Mouse (Mus musculus) splenic B cell, adult 2 months (primary cell): ENCODE results near the gene Hcar1.
A peak's percentile ranks its signal among the peaks of the same experiment; 100 is the strongest.

Experiments
- DNase-seq: peaks from one replicate; pipeline ENCODE4 v3.0.0-alpha.2; 2011; ENCODE audit warnings: low read depth, low spot score
- H3K27me3 ChIP-seq: 2 replicates; pipeline ENCODE4 v1.6.1; 2012; ENCODE audit warnings: mild to moderate bottlenecking, low read length, moderate library complexity, mixed read lengths; ENCODE audit not compliant: control insufficient read depth, poor library complexity, insufficient read depth, severe bottlenecking
- H3K36me3 ChIP-seq: 2 replicates; pipeline ENCODE4 v1.6.1; 2012; ENCODE audit warnings: mild to moderate bottlenecking, low read length, moderate library complexity, mixed read lengths; ENCODE audit not compliant: control insufficient read depth, poor library complexity, insufficient read depth, severe bottlenecking

Hcar1 gene

GRCm38 (mm10) chr5:123884332-123884731 lies 4.5 kb upstream of the Hcar1 start:
- no peaks in the 10 kb centered on the region for H3K36me3 ChIP-seq
- no peak for DNase-seq
- no peaks in the 10 kb centered on the region for H3K27me3 ChIP-seq

- Histone ChIP-seq H3K27me3 (no peaks in the 10 kb centered on the region), H3K36me3 (no peaks in the 10 kb centered on the region)
- no peak for DNase-seq
Observed at GRCm38 (mm10) chr5:123883891-123884290, 4.1 kb upstream of the Hcar1 start.

GRCm38 (mm10) chr5:123880778-123881177 lies 958 bp upstream of the Hcar1 start:
- Histone ChIP-seq H3K27me3 (no peaks in the 10 kb centered on the region), H3K36me3 (no peaks in the 10 kb centered on the region)
- DNase-seq: no peak

- Histone ChIP-seq H3K36me3 (no peaks in the 10 kb centered on the region), H3K27me3 (no peaks in the 10 kb centered on the region)
- DNase-seq: no peak
Observed at GRCm38 (mm10) chr5:123878056-123878455, 1.8 kb downstream of the Hcar1 start.

- no peak for DNase-seq
Observed at GRCm38 (mm10) chr5:123874177-123874576, 5.6 kb downstream of the Hcar1 start.

GRCm38 (mm10) chr5:123869615-123870014 lies 10.2 kb downstream of the Hcar1 start:
- DNase-seq: no peak
- H3K27me3 ChIP-seq: no peaks in the 10 kb centered on the region
- no peaks in the 10 kb centered on the region for H3K36me3 ChIP-seq

More at GRCm38 (mm10) chr5:123874177-123874576, 5.6 kb downstream of the Hcar1 start:
- Histone ChIP-seq H3K36me3 (no peaks in the 10 kb centered on the region), H3K27me3 (no peaks in the 10 kb centered on the region)

GRCm38 (mm10) chr5:123866457-123866856 lies 13.4 kb downstream of the Hcar1 start:
- DNase-seq: no peak
- H3K36me3 ChIP-seq: no peaks in the 10 kb centered on the region
- H3K27me3 ChIP-seq: no peaks in the 10 kb centered on the region

- no peaks in the 10 kb centered on the region for H3K27me3 ChIP-seq
- no peak for DNase-seq
Observed at GRCm38 (mm10) chr5:123865365-123865764, 14.5 kb downstream of the Hcar1 start, which contains the start of gene Hcar2. TSS of gene Hcar2 (minus strand) at chr5:123865499.

GRCm38 (mm10) chr5:123863934-123864333 lies 15.9 kb downstream of the Hcar1 start:
- Histone ChIP-seq H3K27me3 (no peaks in the 10 kb centered on the region), H3K36me3 (no peaks in the 10 kb centered on the region)
- no peak for DNase-seq

More at GRCm38 (mm10) chr5:123865365-123865764, 14.5 kb downstream of the Hcar1 start, which contains the start of gene Hcar2:
- H3K36me3 ChIP-seq: no peaks in the 10 kb centered on the region

GRCm38 (mm10) chr5:123862374-123863350 lies 17.2 kb downstream of the Hcar1 start:
- Histone ChIP-seq H3K27me3 (no peaks in the 10 kb centered on the region), H3K36me3 (no peaks in the 10 kb centered on the region)
- peak; percentile 42 for DNase-seq

GRCm38 (mm10) chr5:123858798-123859197 lies 21.0 kb downstream of the Hcar1 start:
- no peak for DNase-seq

GRCm38 (mm10) chr5:123854511-123854910 lies 25.3 kb downstream of the Hcar1 start:
- no peaks in the 10 kb centered on the region for H3K36me3 ChIP-seq
- no peak for DNase-seq
- no peaks in the 10 kb centered on the region for H3K27me3 ChIP-seq

More at GRCm38 (mm10) chr5:123858798-123859197, 21.0 kb downstream of the Hcar1 start:
- no peaks in the 10 kb centered on the region for H3K36me3 ChIP-seq
- H3K27me3 ChIP-seq: no peaks in the 10 kb centered on the region

GRCm38 (mm10) chr5:123853877-123854504 lies 25.8 kb downstream of the Hcar1 start:
- no peaks in the 10 kb centered on the region for H3K36me3 ChIP-seq
- no peak for DNase-seq
- H3K27me3 ChIP-seq: no peaks in the 10 kb centered on the region

- Histone ChIP-seq H3K36me3 (no peaks in the 10 kb centered on the region), H3K27me3 (no peaks in the 10 kb centered on the region)
- peak; percentile 43 for DNase-seq
Observed at GRCm38 (mm10) chr5:123851398-123851797, 28.4 kb downstream of the Hcar1 start.

GRCm38 (mm10) chr5:123844316-123844715 lies 35.5 kb downstream of the Hcar1 start:
- no peaks in the 10 kb centered on the region for H3K27me3 ChIP-seq
- no peak for DNase-seq
- no peaks in the 10 kb centered on the region for H3K36me3 ChIP-seq
